Mouse (Mus musculus): ENCODE data around the gene Ankdd1a.

Ankdd1a gene

GRCm38 (mm10) chr9:65502146-65502545 is 17.8 kb downstream of the Ankdd1a start:
- DNase-seq (ENCODE audit: low spot score), result no peak

DNA sequence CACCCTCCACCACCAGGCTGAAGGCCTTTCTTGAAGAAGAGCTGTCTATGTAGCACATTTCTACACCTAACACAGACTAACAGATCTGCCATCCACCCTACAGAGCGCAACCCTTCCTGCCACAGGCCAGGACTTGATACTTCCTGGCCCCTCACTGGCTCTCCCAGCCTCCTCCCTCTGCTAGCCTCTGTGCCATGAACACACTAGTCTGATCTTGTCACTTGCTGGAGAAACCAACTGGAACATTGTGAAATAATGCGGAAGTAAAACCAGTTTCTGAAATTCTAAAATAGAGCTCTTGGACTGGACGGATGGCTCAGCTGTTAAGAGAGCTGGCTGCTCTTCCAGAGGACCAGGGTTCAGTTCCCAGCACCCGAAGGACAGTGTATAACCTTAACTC is 27.1 kb downstream of the Ankdd1a start:
- DNase-seq (ENCODE audit: low spot score), result no peak

DNA sequence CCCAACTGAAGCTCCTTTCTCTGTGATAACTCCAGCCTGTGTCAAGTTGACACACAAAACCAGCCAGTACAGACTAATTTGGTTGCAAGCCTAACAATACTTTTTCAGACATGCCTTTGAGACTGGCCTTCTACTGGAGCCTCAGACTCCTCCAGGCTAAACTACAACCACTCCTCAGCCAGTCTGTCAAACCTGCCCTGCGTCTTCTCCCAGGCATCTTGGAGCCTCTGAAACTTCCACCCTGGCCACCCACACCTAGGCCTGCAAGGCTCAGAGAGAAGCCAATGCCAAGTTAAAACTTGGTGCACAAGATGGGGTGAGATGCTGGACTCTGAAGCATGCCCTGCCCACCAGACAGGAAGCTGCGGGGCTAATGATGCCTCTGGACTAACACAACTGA is 27.6 kb downstream of the Ankdd1a start:
- no peak for DNase-seq (ENCODE audit: low spot score)

DNA sequence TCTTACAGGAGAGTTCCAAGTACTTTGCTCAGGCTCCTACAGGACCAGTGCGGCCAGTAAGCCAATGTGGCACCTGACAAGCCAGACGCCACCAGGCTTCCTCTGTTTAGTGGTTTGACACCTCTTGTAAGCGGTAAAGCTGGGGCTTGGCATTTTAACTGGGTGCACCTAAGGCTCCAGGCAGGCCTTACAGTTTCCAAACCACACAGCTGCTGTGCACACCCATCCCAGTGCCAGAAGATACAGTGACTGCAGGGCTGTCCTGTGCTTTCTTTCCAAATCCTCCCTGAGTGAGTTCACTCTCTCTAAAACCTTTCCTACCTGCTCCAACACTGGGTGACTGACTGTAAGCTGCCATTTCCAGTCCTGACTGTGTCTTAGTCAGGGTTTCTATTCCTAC is 28.5 kb downstream of the Ankdd1a start:
- DNase-seq (ENCODE audit: low spot score), result no peak

DNA sequence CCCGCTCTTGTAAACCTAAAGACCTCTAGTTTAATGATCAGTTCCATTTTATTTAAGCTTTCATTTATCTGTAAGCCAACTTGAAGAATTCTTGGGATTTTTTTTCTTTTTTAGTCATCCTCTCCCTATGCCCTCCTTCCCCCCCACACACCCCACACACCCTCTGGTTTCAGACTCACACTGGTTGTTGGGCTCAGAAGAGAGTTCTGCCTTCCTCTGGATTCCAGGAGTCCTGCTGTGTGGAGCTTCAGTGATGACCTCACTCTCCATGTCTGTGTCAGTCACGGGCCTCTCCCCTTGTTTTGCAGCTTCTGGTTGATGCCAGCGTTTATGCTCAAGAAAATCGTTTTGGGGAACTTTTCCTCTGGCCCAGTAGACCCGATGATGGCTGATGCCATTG is 39.9 kb downstream of the Ankdd1a start:
- no peak for DNase-seq (ENCODE audit: low spot score)

DNA sequence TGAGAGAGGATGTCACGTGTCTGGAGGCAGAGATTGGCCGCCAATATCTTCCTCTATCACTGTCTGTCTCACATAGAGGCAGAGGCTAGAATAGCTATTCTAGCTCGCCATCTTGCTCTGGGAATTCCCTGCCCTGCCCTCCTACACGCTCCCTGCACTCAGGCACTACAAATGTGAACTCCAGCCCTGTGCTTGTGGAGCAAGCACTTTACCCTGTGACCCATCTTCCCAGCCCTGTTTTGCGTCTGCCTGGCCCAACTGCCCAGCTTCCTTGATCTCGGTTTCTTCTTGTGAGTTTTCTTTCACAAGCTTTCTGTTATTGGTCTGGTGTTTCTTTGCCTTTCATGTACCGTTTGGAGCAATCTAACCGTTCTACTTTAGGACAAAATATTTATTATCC is 40.8 kb downstream of the Ankdd1a start:
- DNase-seq (ENCODE audit: low spot score), result no peak

DNA sequence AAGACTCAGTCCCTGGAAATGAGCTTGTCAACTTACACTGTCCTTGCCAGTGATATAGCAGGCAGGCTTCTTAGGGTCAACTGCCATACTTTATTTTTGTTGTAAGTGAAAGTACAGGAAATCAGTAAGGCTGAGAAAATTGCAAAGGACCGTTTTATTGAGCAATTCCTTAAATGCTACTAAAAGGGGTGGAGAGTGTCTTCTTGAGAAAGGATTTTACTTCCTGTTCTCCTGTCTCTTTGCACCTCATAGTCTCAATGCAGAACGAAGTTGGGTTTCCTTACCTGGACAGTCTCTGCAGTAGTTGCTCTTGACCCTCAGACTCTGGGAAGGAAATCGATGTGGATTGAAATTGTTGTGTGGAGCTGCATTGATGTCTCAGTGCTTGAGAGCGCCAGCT is 47.2 kb downstream of the Ankdd1a start:
- DNase-seq (ENCODE audit: low spot score), result no peak

DNA sequence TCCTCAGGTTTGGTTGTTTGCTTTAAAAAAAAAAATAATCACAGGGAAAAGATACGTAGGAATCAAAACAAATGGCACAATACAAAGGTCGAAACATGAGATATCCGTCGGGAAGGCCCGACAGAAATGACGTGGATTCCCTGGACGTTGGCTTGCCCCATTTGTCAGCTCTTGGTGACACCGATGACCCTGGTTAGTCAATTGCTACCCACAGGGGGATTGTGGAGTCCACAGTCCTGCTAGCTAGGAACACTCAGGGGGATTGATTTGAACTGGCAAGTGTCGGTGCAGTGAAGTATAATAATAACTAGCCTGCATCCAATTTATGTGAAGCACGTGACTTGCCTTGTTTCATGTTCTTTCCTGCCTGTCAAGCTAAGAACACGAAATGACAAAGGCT is 52.3 kb downstream of the Ankdd1a start:
- DNase-seq (ENCODE audit: low spot score), result no peak

- no peak for DNase-seq (ENCODE audit: low spot score)
These were observed 54.8 kb downstream of the Ankdd1a start for GRCm38 (mm10) chr9:65465241-65465640.

DNA sequence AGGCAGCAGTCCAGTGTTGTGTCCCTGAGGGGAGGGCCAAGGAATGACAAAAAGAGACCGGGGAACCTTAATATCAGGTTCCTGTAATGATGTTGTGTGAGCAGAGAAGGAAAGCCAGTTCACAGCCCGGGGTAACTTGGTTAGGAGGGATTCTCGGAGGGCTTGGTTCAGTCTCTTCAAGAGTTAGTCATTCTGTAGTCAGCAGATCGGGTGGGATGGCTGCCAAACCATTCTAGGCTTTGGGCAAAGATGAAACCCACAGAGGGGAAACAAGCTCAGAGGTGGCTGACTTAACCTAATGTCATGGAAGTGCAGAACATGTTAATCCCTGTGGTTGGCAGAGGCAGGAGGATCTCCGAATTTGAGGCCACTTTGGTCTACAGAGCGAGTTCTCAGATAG is 55.8 kb downstream of the Ankdd1a start:
- no peak for DNase-seq (ENCODE audit: low spot score)

- no peak for DNase-seq (ENCODE audit: low spot score)
These were observed 57.4 kb downstream of the Ankdd1a start for GRCm38 (mm10) chr9:65462544-65462943.

GRCm38 (mm10) chr9:65460732-65461442 is 59.1 kb downstream of the Ankdd1a start, which contains the start of gene Spg21:
Spg21 (plus strand) TSS chr9:65460947.
- DNase-seq (ENCODE audit: low spot score), result peak; percentile 93

DNA sequence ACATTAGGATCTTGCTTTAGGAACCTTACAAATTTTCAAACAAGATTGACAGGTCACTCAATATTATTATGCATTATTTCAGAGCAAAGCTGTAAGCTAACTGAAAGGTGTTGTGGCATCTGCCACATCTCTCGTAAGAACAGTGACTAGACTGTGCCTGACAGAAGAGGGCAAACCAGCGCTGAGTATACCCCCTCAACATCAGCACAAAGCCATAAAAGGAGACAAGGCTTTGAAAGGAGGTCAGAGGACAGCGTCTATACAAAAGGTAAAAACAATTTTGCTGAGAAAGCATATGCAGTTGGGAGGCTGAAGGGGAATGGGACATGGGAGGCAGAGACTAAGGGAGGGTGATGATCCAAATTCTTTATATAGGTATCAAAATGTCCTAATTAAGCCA is 59.8 kb downstream of the Ankdd1a start:
- DNase-seq (ENCODE audit: low spot score), result no peak

DNA sequence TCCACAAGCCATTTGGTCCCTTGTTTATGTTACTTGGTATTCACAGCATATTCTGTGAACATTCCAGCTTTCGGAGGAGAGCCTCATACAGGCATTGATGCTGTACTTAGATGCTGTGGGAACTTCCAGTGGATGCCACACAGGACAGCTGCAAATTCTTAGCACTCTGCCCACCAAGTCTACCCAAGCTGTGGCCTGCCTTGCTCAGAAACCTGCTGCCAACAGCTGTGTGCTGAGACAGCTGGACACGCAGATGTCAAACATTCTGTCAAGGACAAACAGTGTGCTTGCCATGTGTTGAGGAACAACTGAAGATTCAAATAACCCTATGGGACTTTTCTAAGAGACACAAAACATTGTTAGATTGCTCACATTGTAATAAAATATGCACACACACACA is 61.0 kb downstream of the Ankdd1a start:
- no peak for DNase-seq (ENCODE audit: low spot score)

DNA sequence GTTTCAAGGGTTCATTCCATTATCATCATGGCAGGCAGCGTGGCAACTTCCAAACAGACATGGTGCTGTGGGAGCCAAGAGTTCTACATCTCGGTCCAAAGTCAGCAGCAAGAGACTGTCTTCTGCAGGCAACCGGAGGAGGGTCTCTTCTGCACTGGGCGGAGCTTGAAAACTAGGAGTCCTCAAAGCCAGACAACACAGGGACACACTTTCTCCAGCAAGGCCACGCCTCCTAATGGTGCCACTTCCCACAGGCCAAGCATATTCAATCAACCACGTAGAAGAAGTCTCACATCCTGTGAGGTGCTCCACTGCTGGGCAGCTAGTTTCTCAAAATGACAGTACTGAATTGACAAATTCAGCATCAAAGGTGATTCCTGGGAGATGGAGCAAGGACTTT is 72.0 kb downstream of the Ankdd1a start:
- no peak for DNase-seq (ENCODE audit: low spot score)

GRCm38 (mm10) chr9:65444692-65445091 is 75.3 kb downstream of the Ankdd1a start:
- DNase-seq (ENCODE audit: low spot score), result no peak

All from T-cell, adult 2 months (primary cell).